10 mouse cellular contexts compared by ENCODE assay signal in genomic region chr3:22745026-22745425, GRCm38 (mm10).
DNase-seq lines count a peak whose midpoint lies in the region; ATAC-seq and TF ChIP-seq lines count a peak whose summit lies in the region.
"Had no signal": no experiment of that assay in that cellular context is flagged by ENCODE, and none has a peak within 500 bp of the region (broad histone marks: within the 10 kb centered on the region; RNA-seq: fewer than 3 reads in every experiment).

No protein-coding gene starts in this region.

- no peak overlapping the region for H3K4me3 ChIP-seq in kidney, postnatal 0 days (replicated peaks; ENCODE audit: low read depth, low read length)
- H3K4me3 ChIP-seq in midbrain, embryonic 15.5 days, result no peak overlapping the region
- H3K4me3 ChIP-seq: kidney, embryonic 15.5 days; limb, embryonic 15.5 days had no signal

- TF ChIP-seq CTCF in kidney, postnatal 0 days (IDR thresholded peaks at IDR 0.05; ENCODE audit: low read depth), result peak; percentile 59
- no peak for TF ChIP-seq CTCF in brain, embryonic 14.5 days (IDR thresholded peaks at IDR 0.05; ENCODE audit: borderline replicate concordance, extremely low read depth, insufficient read depth, insufficient read length)

- no peak for ATAC-seq in kidney, postnatal 0 days (replicated peaks; ENCODE audit: low FRiP score, low read depth)
- ATAC-seq in midbrain, embryonic 15.5 days (replicated peaks), result peak; percentile 66
- ATAC-seq: activated CD4-positive, CD25-positive, alpha-beta regulatory T cell, adult 4 months had no signal

- no peaks in the 10 kb centered on the region for H3K36me3 ChIP-seq in kidney, postnatal 0 days (ENCODE audit: insufficient read depth, low read length)
- no peaks in the 10 kb centered on the region for H3K36me3 ChIP-seq in midbrain, embryonic 15.5 days (replicated peaks)
- H3K36me3 ChIP-seq: kidney, embryonic 15.5 days; limb, embryonic 15.5 days had no signal

- H3K9ac ChIP-seq in kidney, postnatal 0 days (ENCODE audit: low read depth, low read length), result no peak overlapping the region
- no peak overlapping the region for H3K9ac ChIP-seq in midbrain, embryonic 15.5 days
- H3K9ac ChIP-seq: kidney, embryonic 15.5 days; limb, embryonic 15.5 days had no signal

- no peak overlapping the region for H3K27ac ChIP-seq in kidney, postnatal 0 days
- H3K27ac ChIP-seq in midbrain, embryonic 15.5 days, result no peak overlapping the region
- H3K27ac ChIP-seq: kidney, embryonic 15.5 days; limb, embryonic 15.5 days had no signal

- H3K4me2 ChIP-seq in kidney, postnatal 0 days (ENCODE audit: low read length), result no peak overlapping the region
- H3K4me2 ChIP-seq in midbrain, embryonic 15.5 days, result no peak overlapping the region
- H3K4me2 ChIP-seq: kidney, embryonic 15.5 days; limb, embryonic 15.5 days had no signal

- no peaks in the 10 kb centered on the region for H3K9me3 ChIP-seq in kidney, postnatal 0 days (replicated peaks; ENCODE audit: low read length)
- H3K9me3 ChIP-seq in midbrain, embryonic 15.5 days, result no peaks in the 10 kb centered on the region
- H3K9me3 ChIP-seq: kidney, embryonic 15.5 days; limb, embryonic 15.5 days had no signal

- peak; percentile 54 for DNase-seq in kidney, postnatal 0 days (ENCODE audit: low spot score)
- DNase-seq in kidney, postnatal 36 days, result no peak
- peak; percentile 11 for DNase-seq in MEL-GATA-1-ER (ENCODE audit: extremely low read depth, low read depth)
- peak; percentile 86 for DNase-seq in brain, embryonic 14.5 days (ENCODE audit: low read depth)
- DNase-seq in heart, adult 11 months, result no peak
- no peak for DNase-seq in B cell, adult 2 months

- TF ChIP-seq POLR2A in brain, embryonic 14.5 days (IDR thresholded peaks at IDR 0.05; ENCODE audit: borderline replicate concordance, extremely low read depth, insufficient read depth, insufficient read length, poor library complexity, severe bottlenecking), result no peak

- no peaks in the 10 kb centered on the region for H3K4me1 ChIP-seq in kidney, postnatal 0 days (replicated peaks; ENCODE audit: insufficient read depth, low read length)
- no peaks in the 10 kb centered on the region for H3K4me1 ChIP-seq in midbrain, embryonic 15.5 days
- H3K4me1 ChIP-seq: kidney, embryonic 15.5 days; limb, embryonic 15.5 days had no signal

- H3K27me3 ChIP-seq in kidney, postnatal 0 days (ENCODE audit: insufficient read depth, low read length), result no peaks in the 10 kb centered on the region
- no peaks in the 10 kb centered on the region for H3K27me3 ChIP-seq in midbrain, embryonic 15.5 days (replicated peaks)
- H3K27me3 ChIP-seq: kidney, embryonic 15.5 days; limb, embryonic 15.5 days had no signal

Comparison
In these comparisons a context has a peak if more than half of its experiments do, and no peak if none do; other contexts are left out.
1. DNase-seq: peak in kidney, postnatal 0 days (single experiment), MEL-GATA-1-ER (single experiment) and brain, embryonic 14.5 days (single experiment); none in kidney, postnatal 36 days (0 of 2), heart, adult 11 months (single experiment) and B cell, adult 2 months (0 of 2).